In the genomic region with DNA sequence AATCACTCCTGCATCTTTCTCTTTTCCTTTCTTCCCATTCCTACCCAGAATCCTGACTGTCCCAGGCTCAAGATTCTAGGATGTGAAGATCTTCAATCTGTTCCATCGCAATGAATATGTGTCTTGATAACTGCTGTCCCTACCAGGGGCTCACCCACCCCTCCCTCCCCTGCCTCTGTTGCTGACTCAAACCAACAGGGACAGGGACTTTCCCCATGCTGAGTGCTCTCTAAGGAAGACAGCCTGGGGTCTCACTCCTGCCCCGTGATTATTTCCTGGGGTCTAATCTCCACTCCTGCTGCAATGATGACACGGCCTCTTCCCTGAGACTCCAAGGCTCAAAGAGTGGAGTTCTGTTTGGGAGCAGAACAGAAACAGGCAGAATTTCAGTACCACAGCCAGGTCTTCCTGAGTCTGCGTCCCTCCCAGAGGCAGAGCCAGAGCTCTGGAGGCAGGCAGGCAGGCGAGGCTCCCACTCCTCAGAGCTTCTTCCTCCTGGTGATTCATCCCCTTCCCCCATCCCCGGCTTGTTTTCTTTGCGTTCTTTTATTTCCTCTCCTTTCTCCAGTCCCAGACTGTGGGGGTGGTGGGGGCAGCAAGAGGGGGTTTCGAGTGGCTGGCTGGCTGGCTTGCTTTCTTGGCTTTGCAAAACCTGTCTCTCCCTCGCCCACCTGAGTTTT, we compare ENCODE assay signal across 22 mouse cellular contexts. TPM values are rescaled to one million over a fixed set of nuclear protein-coding genes. Genes with fewer than 3 reads are reported as not detected.
DNase-seq lines count a peak whose midpoint lies in the region; ATAC-seq and TF ChIP-seq lines count a peak whose summit lies in the region.
"Had no signal": no experiment of that assay in that cellular context is flagged by ENCODE, and none has a peak within 500 bp of the region (broad histone marks: within the 10 kb centered on the region; RNA-seq: fewer than 3 reads in every experiment).

No protein-coding gene starts in this region.

- no peak overlapping the region for H3K4me3 ChIP-seq in hindbrain, embryonic 13.5 days
- H3K4me3 ChIP-seq in hindbrain, embryonic 14.5 days (replicated peaks; ENCODE audit: low read length) = no peak overlapping the region
- H3K4me3 ChIP-seq in C2C12 (ENCODE audit: insufficient read depth, poor library complexity, severe bottlenecking) = no peak overlapping the region
- H3K4me3 ChIP-seq in neural tube, embryonic 15.5 days (replicated peaks) = no peak overlapping the region
- H3K4me3 ChIP-seq: heart, adult 2 months had no signal

- peaks cover 3% of the 10 kb centered on the region; the same call in 1 of the 2 replicates for H3K4me1 ChIP-seq in hindbrain, embryonic 13.5 days (replicated peaks)
- no peaks in the 10 kb centered on the region for H3K4me1 ChIP-seq in hindbrain, embryonic 14.5 days (replicated peaks; ENCODE audit: control insufficient read depth, insufficient read depth, low read length)
- no peaks in the 10 kb centered on the region for H3K4me1 ChIP-seq in neural tube, embryonic 15.5 days

- TF ChIP-seq CTCF in C2C12 (IDR thresholded peaks at IDR 0.05; ENCODE audit: control insufficient read depth, insufficient read depth, insufficient read length) = no peak

- H3K27me3 ChIP-seq in hindbrain, embryonic 13.5 days = peaks cover 3% of the 10 kb centered on the region; the same call in 1 of the 2 replicates
- no peaks in the 10 kb centered on the region for H3K27me3 ChIP-seq in hindbrain, embryonic 14.5 days (ENCODE audit: control insufficient read depth, insufficient read depth, low read length)
- no peaks in the 10 kb centered on the region for H3K27me3 ChIP-seq in C2C12 (ENCODE audit: control insufficient read depth, insufficient read depth, insufficient read length)
- H3K27me3 ChIP-seq in neural tube, embryonic 15.5 days (replicated peaks) = no peaks in the 10 kb centered on the region

- H3K9ac ChIP-seq in hindbrain, embryonic 13.5 days = peak overlapping the region; percentile 19; the same call in 1 of the 2 replicates
- no peak overlapping the region for H3K9ac ChIP-seq in hindbrain, embryonic 14.5 days
- H3K9ac ChIP-seq in neural tube, embryonic 15.5 days (replicated peaks) = no peak overlapping the region
- H3K9ac ChIP-seq: lung, embryonic 14.5 days had no signal

- ATAC-seq in hindbrain, embryonic 13.5 days (ENCODE audit: low FRiP score) = no peak
- ATAC-seq in hindbrain, embryonic 14.5 days (ENCODE audit: low FRiP score) = no peak
- peak; percentile 72 for ATAC-seq in CD4-positive, CD25-positive, alpha-beta regulatory T cell, adult 4 months
- ATAC-seq in monocyte, adult 5-6 weeks (replicated peaks; ENCODE audit: insufficient number of reproducible peaks, low FRiP score, low TSS enrichment, poor library complexity, severe bottlenecking) = no peak
- no peak for ATAC-seq in neural tube, embryonic 15.5 days (ENCODE audit: low FRiP score)
- ATAC-seq: forebrain, embryonic 14.5 days had no signal

- no peaks in the 10 kb centered on the region for H3K36me3 ChIP-seq in hindbrain, embryonic 13.5 days
- no peaks in the 10 kb centered on the region for H3K36me3 ChIP-seq in hindbrain, embryonic 14.5 days (replicated peaks; ENCODE audit: control insufficient read depth, insufficient read depth)
- no peaks in the 10 kb centered on the region for H3K36me3 ChIP-seq in C2C12 (ENCODE audit: control insufficient read depth, insufficient read depth)
- H3K36me3 ChIP-seq in neural tube, embryonic 15.5 days = no peaks in the 10 kb centered on the region

- DNase-seq in hindbrain, embryonic 14.5 days (ENCODE audit: low spot score) = no peak
- peak; percentile 55 for DNase-seq in induced T-regulatory cell, adult 2 months (ENCODE audit: low read depth)
- DNase-seq: adrenal gland, adult 8-10 months; cerebellum, adult 18-20 months; heart, adult 2 months; kidney, postnatal 14 days; lung, embryonic 14.5 days; midbrain, embryonic 14.5 days had no signal

- H3K9me3 ChIP-seq in hindbrain, embryonic 13.5 days = no peaks in the 10 kb centered on the region
- no peaks in the 10 kb centered on the region for H3K9me3 ChIP-seq in hindbrain, embryonic 14.5 days (ENCODE audit: control insufficient read depth, low read length)
- no peaks in the 10 kb centered on the region for H3K9me3 ChIP-seq in neural tube, embryonic 15.5 days (replicated peaks)

- WGBS in hindbrain, embryonic 13.5 days = 26% methylated on average over 9 of the region's 9 CpGs
- WGBS in hindbrain, embryonic 14.5 days = 30% methylated on average over 9 of the region's 9 CpGs
- 34% methylated on average over 9 of the region's 9 CpGs for WGBS in neural tube, embryonic 15.5 days

- no peak overlapping the region for H3K4me2 ChIP-seq in hindbrain, embryonic 13.5 days
- no peak overlapping the region for H3K4me2 ChIP-seq in hindbrain, embryonic 14.5 days (replicated peaks)
- H3K4me2 ChIP-seq in neural tube, embryonic 15.5 days = no peak overlapping the region
- H3K4me2 ChIP-seq: liver, embryonic 11.5 days; lung, embryonic 14.5 days had no signal

- H3K79me3 ChIP-seq in C2C12 (ENCODE audit: low read depth) = no peaks in the 10 kb centered on the region

- H3ac ChIP-seq in C2C12 (ENCODE audit: control insufficient read depth, insufficient read length, low read depth) = peak overlapping the region; percentile 15

- no peak overlapping the region for H3K27ac ChIP-seq in hindbrain, embryonic 13.5 days
- H3K27ac ChIP-seq in hindbrain, embryonic 14.5 days = no peak overlapping the region
- no peak overlapping the region for H3K27ac ChIP-seq in neural tube, embryonic 15.5 days (replicated peaks)
- H3K27ac ChIP-seq: heart, adult 2 months had no signal

- no peaks in the 10 kb centered on the region for H3K79me2 ChIP-seq in C2C12 (ENCODE audit: control insufficient read depth, insufficient read depth)

TF ChIP-seq in C2C12, 6 proteins besides CTCF, POLR2A, EP300 and RAD21:
- TF ChIP-seq MYOD1 (IDR thresholded peaks at IDR 0.05; ENCODE audit: control insufficient read depth, insufficient read length, low read depth) = no peak
- no peak for TF ChIP-seq USF1 (IDR thresholded peaks at IDR 0.05; ENCODE audit: low read depth)
- TF ChIP-seq MYOG (IDR thresholded peaks at IDR 0.05; ENCODE audit: control insufficient read depth, extremely low read depth, insufficient read length) = no peak
- TF ChIP-seq FOSL1 (IDR thresholded peaks at IDR 0.05; ENCODE audit: insufficient read depth, low read length, poor library complexity, severe bottlenecking) = no peak
- TF ChIP-seq CEBPB (IDR thresholded peaks at IDR 0.05; ENCODE audit: low read depth) = no peak
- no peak for TF ChIP-seq MAX (IDR thresholded peaks at IDR 0.05)

RNA-seq across cellular contexts. Expression of gene Rorc, which starts 7.4 kb away (rescaled TPM):
- polyA plus RNA-seq in hindbrain, embryonic 13.5 days (2015; fragmentation: Nextera tagmentation; extraction: Ambion mirVana) = 0.42 and 0.50 TPM in 2 replicates
- 0.36 and 0.57 TPM in 2 replicates for polyA plus RNA-seq in hindbrain, embryonic 14.5 days (2014; fragmentation: Nextera tagmentation; extraction: Ambion mirVana)
- polyA plus RNA-seq in C2C12 (2012; fragmentation: generic; extraction: Trizol) = 0.05 TPM
- polyA plus RNA-seq in CD4-positive, CD25-positive, alpha-beta regulatory T cell, adult 4 months (2017; shearing (Covaris generic)) = 1 to 10 TPM; 4.4 to 7.4 TPM
- total RNA-seq in monocyte, adult 5-6 weeks (2017) = 0.38 TPM in 1 of 3 replicates, not detected in the others
- polyA plus RNA-seq in neural tube, embryonic 15.5 days (2015; fragmentation: Nextera tagmentation; extraction: Ambion mirVana) = 0.31 and 1.9 TPM in 2 replicates
- polyA plus RNA-seq: neural tube, embryonic 11.5 days had no signal

RNA-seq across cellular contexts. Expression of gene C2cd4d, which starts 17.7 kb away (rescaled TPM):
- polyA plus RNA-seq in hindbrain, embryonic 13.5 days (2015; fragmentation: Nextera tagmentation; extraction: Ambion mirVana) = 1.7 and 1.8 TPM in 2 replicates
- 2.6 and 4.1 TPM in 2 replicates for polyA plus RNA-seq in hindbrain, embryonic 14.5 days (2014; fragmentation: Nextera tagmentation; extraction: Ambion mirVana)
- not detected for polyA plus RNA-seq in C2C12 (2012; fragmentation: generic; extraction: Trizol)
- polyA plus RNA-seq in CD4-positive, CD25-positive, alpha-beta regulatory T cell, adult 4 months (2017; shearing (Covaris generic)) = not detected
- total RNA-seq in monocyte, adult 5-6 weeks (2017) = not detected in 3 replicates
- 2.1 and 2.9 TPM in 2 replicates for polyA plus RNA-seq in neural tube, embryonic 15.5 days (2015; fragmentation: Nextera tagmentation; extraction: Ambion mirVana)
- total RNA-seq: gastrocnemius, adult 8-10 months; heart, adult 2 months; heart, postnatal 25 days; megakaryocyte progenitor cell, adult 5-6 weeks had no signal
- polyA plus RNA-seq: liver, embryonic 11.5 days had no signal

RNA-seq across cellular contexts. Expression of gene Lingo4, which starts 18.3 kb away (rescaled TPM):
- 0.81 and 0.96 TPM in 2 replicates for polyA plus RNA-seq in hindbrain, embryonic 13.5 days (2015; fragmentation: Nextera tagmentation; extraction: Ambion mirVana)
- polyA plus RNA-seq in hindbrain, embryonic 14.5 days (2014; fragmentation: Nextera tagmentation; extraction: Ambion mirVana) = 0.94 and 1.1 TPM in 2 replicates
- polyA plus RNA-seq in C2C12 (2012; fragmentation: generic; extraction: Trizol) = 0.01 TPM
- polyA plus RNA-seq in CD4-positive, CD25-positive, alpha-beta regulatory T cell, adult 4 months (2017; shearing (Covaris generic)) = under 1 TPM; 0.40 to 0.48 TPM
- total RNA-seq in monocyte, adult 5-6 weeks (2017) = not detected in 3 replicates
- 2.4 and 2.5 TPM in 2 replicates for polyA plus RNA-seq in neural tube, embryonic 15.5 days (2015; fragmentation: Nextera tagmentation; extraction: Ambion mirVana)
- total RNA-seq: megakaryocyte progenitor cell, adult 5-6 weeks had no signal
- polyA plus RNA-seq: liver, embryonic 11.5 days had no signal

RNA-seq across cellular contexts. Expression of gene Tdrkh, which starts 33.1 kb away (rescaled TPM):
- 58.8 and 59.7 TPM in 2 replicates for polyA plus RNA-seq in hindbrain, embryonic 13.5 days (2015; fragmentation: Nextera tagmentation; extraction: Ambion mirVana)
- 45.8 and 53.5 TPM in 2 replicates for polyA plus RNA-seq in hindbrain, embryonic 14.5 days (2014; fragmentation: Nextera tagmentation; extraction: Ambion mirVana)
- polyA plus RNA-seq in C2C12 (2012; fragmentation: generic; extraction: Trizol) = 7.5 TPM
- polyA plus RNA-seq in CD4-positive, CD25-positive, alpha-beta regulatory T cell, adult 4 months (2017; shearing (Covaris generic)) = 10 to 100 TPM; 11.4 to 11.6 TPM
- 1.2 to 4.4 TPM (median 2.8 TPM) in 3 replicates for total RNA-seq in monocyte, adult 5-6 weeks (2017)
- polyA plus RNA-seq in neural tube, embryonic 15.5 days (2015; fragmentation: Nextera tagmentation; extraction: Ambion mirVana) = 39.2 and 43.5 TPM in 2 replicates

RNA-seq across cellular contexts. Expression of gene Them5, which starts 38.1 kb away (rescaled TPM):
- polyA plus RNA-seq in hindbrain, embryonic 13.5 days (2015; fragmentation: Nextera tagmentation; extraction: Ambion mirVana) = 0.13 TPM in 1 of 2 replicates, not detected in the other
- polyA plus RNA-seq in hindbrain, embryonic 14.5 days (2014; fragmentation: Nextera tagmentation; extraction: Ambion mirVana) = not detected in 2 replicates
- polyA plus RNA-seq in C2C12 (2012; fragmentation: generic; extraction: Trizol) = not detected
- not detected for polyA plus RNA-seq in CD4-positive, CD25-positive, alpha-beta regulatory T cell, adult 4 months (2017; shearing (Covaris generic))
- not detected in 3 replicates for total RNA-seq in monocyte, adult 5-6 weeks (2017)
- polyA plus RNA-seq in neural tube, embryonic 15.5 days (2015; fragmentation: Nextera tagmentation; extraction: Ambion mirVana) = 0.60 and 0.77 TPM in 2 replicates
- total RNA-seq: adrenal gland, adult 8-10 months; gastrocnemius, adult 8-10 months; heart, adult 2 months; heart, postnatal 25 days; layer of hippocampus, postnatal 10 days; left cerebral cortex, postnatal 25 days; megakaryocyte progenitor cell, adult 5-6 weeks had no signal
- polyA plus RNA-seq: heart, adult 2 months; intestine, embryonic 14.5 days; liver, embryonic 11.5 days; midbrain, embryonic 14.5 days had no signal
